Mouse (Mus musculus) myocyte (in vitro differentiated cells): ENCODE results near the gene Tle6. TPM values are rescaled to one million over a fixed set of nuclear protein-coding genes. Genes with fewer than 3 reads are reported as not detected.

ENCODE experiments used
- H3K27me3 ChIP-seq: one replicate; pipeline ENCODE4 v1.6.1; 2011; ENCODE audit not compliant: control insufficient read depth, insufficient read depth, insufficient read length
- H3K36me3 ChIP-seq: one replicate; pipeline ENCODE4 v1.6.1; 2011; ENCODE audit not compliant: control insufficient read depth, insufficient read depth
- H3K4me2 ChIP-seq: one replicate; pipeline ENCODE4 v1.6.1; 2011; ENCODE audit warnings: low read depth, control low read depth
- H3K4me3 ChIP-seq: one replicate; pipeline ENCODE4 v1.5.1; 2011; ENCODE audit warnings: mild to moderate bottlenecking, control low read depth, moderate library complexity
- H3K79me2 ChIP-seq: one replicate; pipeline ENCODE4 v1.6.1; 2011; ENCODE audit not compliant: control insufficient read depth, insufficient read depth
- H3ac ChIP-seq: one replicate; pipeline ENCODE4 v1.6.1; 2011; ENCODE audit not compliant: control insufficient read depth, insufficient read length
- CEBPB ChIP-seq: IDR thresholded peaks from 2 replicates; pipeline ENCODE4 v1.6.1; 2011; ENCODE audit warnings: mild to moderate bottlenecking, moderate library complexity; ENCODE audit not compliant: poor library complexity, insufficient read depth, severe bottlenecking
- E2F4 ChIP-seq: IDR thresholded peaks from one replicate; pipeline ENCODE4 v1.6.1; 2011; ENCODE audit warnings: mild to moderate bottlenecking, control low read depth, moderate library complexity; ENCODE audit not compliant: insufficient read depth
- MAX ChIP-seq: IDR thresholded peaks from one replicate; pipeline ENCODE4 v1.6.1; 2011; ENCODE audit warnings: low read depth, mild to moderate bottlenecking, control low read depth
- MYOD1 ChIP-seq, 3 experiments: IDR thresholded peaks; one replicate each; pipeline ENCODE4 v1.6.1; 2011; ENCODE audit warnings: control low read depth in 2 of 3, low read depth in 2 of 3, mild to moderate bottlenecking in 2 of 3, moderate library complexity in 1 of 3; ENCODE audit not compliant: insufficient read length in 2 of 3, control insufficient read depth in 1 of 3
- MYOG ChIP-seq, 3 experiments: IDR thresholded peaks; one replicate each; pipeline ENCODE4 v1.6.1; 2011; ENCODE audit warnings: control low read depth in 2 of 3, low read depth in 2 of 3, mild to moderate bottlenecking in 2 of 3; ENCODE audit not compliant: insufficient read length in 2 of 3, control insufficient read depth in 1 of 3, insufficient read depth in 1 of 3
- POLR2A ChIP-seq: IDR thresholded peaks from one replicate; pipeline ENCODE4 v1.6.1; 2011; ENCODE audit warnings: low read depth, mild to moderate bottlenecking, control low read depth, moderate library complexity; ENCODE audit not compliant: insufficient read length
- POLR2AphosphoS2 ChIP-seq: IDR thresholded peaks from one replicate; pipeline ENCODE4 v1.6.1; 2011; ENCODE audit warnings: low read depth, control low read depth; ENCODE audit not compliant: insufficient read length
- REST ChIP-seq: IDR thresholded peaks from one replicate; pipeline ENCODE4 v1.6.1; 2011; ENCODE audit warnings: mild to moderate bottlenecking, control low read depth, moderate library complexity; ENCODE audit not compliant: insufficient read depth, insufficient read length
- SRF ChIP-seq: IDR thresholded peaks from one replicate; pipeline ENCODE4 v1.6.1; 2011; ENCODE audit warnings: low read depth; ENCODE audit not compliant: control insufficient read depth, insufficient read length
- TCF12 ChIP-seq: IDR thresholded peaks from one replicate; pipeline ENCODE4 v1.6.1; 2011; ENCODE audit warnings: mild to moderate bottlenecking, control low read depth; ENCODE audit not compliant: poor library complexity, insufficient read depth, severe bottlenecking
- TCF3 ChIP-seq: IDR thresholded peaks from one replicate; pipeline ENCODE4 v1.6.1; 2011; ENCODE audit warnings: low read depth, control low read depth; ENCODE audit not compliant: insufficient read length
- USF1 ChIP-seq: IDR thresholded peaks from one replicate; pipeline ENCODE4 v1.6.1; 2011; ENCODE audit warnings: low read depth, mild to moderate bottlenecking, control low read depth, moderate library complexity
- polyA plus RNA-seq: library from polyadenylated mRNA; unstranded; fragments of >200 nt; fragmentation: generic; extraction: Trizol; gene quantifications from one replicate; pipeline ENCODE4 v1.2.1, GENCODE M21; 2012; ENCODE audit warnings: missing spikeins

The Tle6 gene
- polyA plus RNA-seq, 1 experiment, result 15.3 TPM

DNA sequence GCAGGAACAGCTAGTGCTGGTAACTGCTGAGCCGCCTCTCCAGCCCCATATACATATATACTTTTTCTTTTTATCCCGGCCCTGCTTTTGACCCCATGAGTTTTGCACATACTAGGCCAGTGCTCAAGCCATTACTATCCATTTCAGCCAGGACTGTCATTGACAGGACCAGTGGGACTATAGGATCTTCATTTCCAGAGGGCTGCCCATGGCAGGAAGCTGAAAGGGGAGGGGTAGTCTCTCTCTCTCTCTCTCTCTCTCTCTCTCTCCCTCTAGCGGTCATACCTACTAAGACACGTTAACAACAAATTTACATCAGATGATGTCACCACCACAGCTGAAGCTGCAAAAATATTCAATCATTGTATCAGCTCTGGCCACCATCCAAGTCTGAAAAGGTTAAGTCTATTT is 1.9 kb upstream of the Tle6 start:
- no peak overlapping the region for H3K4me2 ChIP-seq

DNA sequence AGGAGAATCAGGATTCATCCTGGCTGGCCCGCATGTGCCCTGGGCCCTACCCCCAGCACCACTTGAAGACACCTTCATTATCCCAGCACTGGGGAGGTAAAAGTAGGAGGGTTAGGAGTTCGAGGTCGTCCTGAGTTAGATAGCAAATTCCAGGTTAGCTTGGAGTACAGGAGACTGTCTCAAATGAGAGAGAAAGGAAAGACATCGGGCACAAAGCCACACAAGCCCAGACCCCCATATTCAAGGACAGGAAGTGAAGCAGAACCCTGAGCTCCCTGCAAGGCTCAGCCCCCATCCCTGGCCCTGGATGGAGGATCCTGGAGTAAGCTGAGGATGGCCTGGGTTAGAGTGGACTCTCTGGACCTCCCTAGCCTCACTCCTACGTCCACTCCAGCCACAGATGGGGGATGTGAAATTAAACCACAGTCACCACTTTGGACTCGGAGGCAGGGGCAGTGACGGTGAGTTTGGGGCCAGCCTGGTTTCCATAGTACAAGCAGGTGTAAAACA is 578 bp upstream of the Tle6 start:
- no peak overlapping the region for H3ac ChIP-seq
- no peaks in the 10 kb centered on the region for H3K27me3 ChIP-seq
- H3K36me3 ChIP-seq, result no peaks in the 10 kb centered on the region
- TF ChIP-seq USF1, result no peak
- TF ChIP-seq REST, result no peak
- no peak for TF ChIP-seq E2F4
- no peak for TF ChIP-seq POLR2A
- no peak for TF ChIP-seq SRF
- no peak for TF ChIP-seq POLR2AphosphoS2
- TF ChIP-seq TCF12, result no peak
- TF ChIP-seq MYOG (IDR thresholded peaks at IDR 0.05; ENCODE audit: control insufficient read depth in 1 of 3, insufficient read depth in 1 of 3, insufficient read length in 2 of 3, low read depth in 2 of 3), result no peak
- TF ChIP-seq TCF3, result no peak
- H3K4me3 ChIP-seq, result no peak overlapping the region
- H3K4me2 ChIP-seq, result peak overlapping the region; percentile 43
- no peaks in the 10 kb centered on the region for H3K79me2 ChIP-seq

More for the DNA sequence above, 1.9 kb upstream of the Tle6 start:
- Histone ChIP-seq H3K79me2 (no peaks in the 10 kb centered on the region), H3ac (no peak overlapping the region), H3K27me3 (no peaks in the 10 kb centered on the region), H3K4me3 (no peak overlapping the region), H3K36me3 (no peaks in the 10 kb centered on the region)
- TF ChIP-seq USF1 (no peak), POLR2A (no peak), POLR2AphosphoS2 (no peak), MYOD1 (IDR thresholded peaks at IDR 0.05; ENCODE audit: control insufficient read depth in 1 of 3, insufficient read length in 2 of 3, low read depth in 2 of 3) (no peak), TCF3 (no peak), E2F4 (no peak), MYOG (IDR thresholded peaks at IDR 0.05; ENCODE audit: control insufficient read depth in 1 of 3, insufficient read depth in 1 of 3, insufficient read length in 2 of 3, low read depth in 2 of 3) (no peak), CEBPB (no peak), TCF12 (no peak), REST (no peak)

DNA sequence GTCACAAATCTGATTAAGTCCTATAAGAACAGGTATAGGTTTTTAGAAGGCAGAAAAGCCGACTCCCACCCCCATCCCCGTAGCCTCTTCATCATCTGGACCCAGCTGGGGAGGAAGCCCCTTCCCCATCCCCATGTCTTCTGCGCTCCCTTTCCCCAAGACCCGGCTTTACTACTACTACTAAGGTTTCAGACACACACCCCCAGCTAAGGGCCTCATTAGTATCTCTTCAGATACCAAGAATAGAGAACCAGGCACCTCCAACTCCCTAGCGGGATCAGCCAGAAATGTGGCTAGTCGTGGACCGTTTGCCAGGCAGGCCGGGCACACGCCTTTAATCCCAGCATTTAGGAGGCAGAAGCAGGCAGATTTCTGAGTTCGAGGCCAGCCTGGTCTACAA is 777 bp downstream of the Tle6 start:
- TF ChIP-seq REST, result no peak
- no peak for TF ChIP-seq MAX
- TF ChIP-seq TCF3, result no peak
- no peak for TF ChIP-seq TCF12
- TF ChIP-seq POLR2A, result no peak
- Histone ChIP-seq H3ac (no peak overlapping the region), H3K27me3 (no peaks in the 10 kb centered on the region), H3K79me2 (no peaks in the 10 kb centered on the region), H3K4me2 (no peak overlapping the region), H3K36me3 (no peaks in the 10 kb centered on the region), H3K4me3 (no peak overlapping the region)

DNA sequence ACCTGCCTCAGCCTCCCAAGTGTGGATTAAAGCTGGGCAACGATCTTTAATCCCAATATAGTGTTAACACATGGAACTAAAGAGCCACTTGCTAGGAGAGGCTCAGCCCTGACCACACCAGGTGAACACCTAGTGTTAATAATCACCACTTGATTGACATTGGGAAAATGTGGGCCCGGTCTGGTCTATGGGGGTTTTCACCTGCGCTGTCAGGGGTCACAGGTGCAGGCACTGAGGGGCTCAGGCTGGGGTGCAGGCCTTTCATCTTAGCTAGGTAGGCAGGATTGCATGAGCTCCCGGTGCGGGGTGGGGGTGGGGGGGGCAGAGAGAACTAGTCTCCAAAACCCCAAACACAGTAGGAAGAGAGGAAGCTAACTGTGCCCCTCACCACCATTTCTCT is 1.2 kb downstream of the Tle6 start:
- H3ac ChIP-seq, result no peak overlapping the region
- H3K4me3 ChIP-seq, result no peak overlapping the region
- H3K4me2 ChIP-seq, result no peak overlapping the region
- H3K79me2 ChIP-seq, result no peaks in the 10 kb centered on the region
- no peaks in the 10 kb centered on the region for H3K27me3 ChIP-seq
- TF ChIP-seq SRF, result no peak
- no peak for TF ChIP-seq TCF12
- TF ChIP-seq POLR2AphosphoS2, result no peak
- TF ChIP-seq REST, result no peak
- TF ChIP-seq E2F4, result no peak
- TF ChIP-seq MYOD1 (IDR thresholded peaks at IDR 0.05; ENCODE audit: control insufficient read depth in 1 of 3, insufficient read length in 2 of 3, low read depth in 2 of 3), result no peak
- no peak for TF ChIP-seq TCF3
- TF ChIP-seq USF1, result no peak
- no peak for TF ChIP-seq CEBPB
- H3K36me3 ChIP-seq, result no peaks in the 10 kb centered on the region

DNA sequence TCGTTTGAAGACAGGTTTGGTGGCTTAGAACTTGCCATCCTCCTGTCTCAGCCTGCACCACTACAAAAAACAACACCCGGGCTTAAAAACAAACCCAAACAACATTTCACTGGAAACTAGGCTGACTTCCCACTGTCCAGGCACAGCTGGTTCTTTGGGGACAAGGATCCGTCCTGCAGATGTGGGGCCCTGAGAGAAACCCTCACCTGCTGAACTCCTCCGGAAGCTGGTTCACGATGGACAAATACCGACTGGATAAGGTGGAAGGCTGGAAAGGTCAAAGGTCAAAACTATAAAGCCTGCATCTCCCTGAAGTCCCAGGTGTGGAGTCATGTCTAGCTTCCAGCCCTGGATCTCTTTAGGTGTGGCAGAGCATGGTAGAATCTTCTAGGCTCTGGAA is 2.0 kb downstream of the Tle6 start:
- Histone ChIP-seq H3K4me2 (no peak overlapping the region), H3K36me3 (no peaks in the 10 kb centered on the region), H3ac (no peak overlapping the region), H3K79me2 (no peaks in the 10 kb centered on the region), H3K4me3 (no peak overlapping the region), H3K27me3 (no peaks in the 10 kb centered on the region)
- TF ChIP-seq MYOG (IDR thresholded peaks at IDR 0.05; ENCODE audit: control insufficient read depth in 1 of 3, insufficient read depth in 1 of 3, insufficient read length in 2 of 3, low read depth in 2 of 3), result no peak
- no peak for TF ChIP-seq TCF12
- no peak for TF ChIP-seq MYOD1 (IDR thresholded peaks at IDR 0.05; ENCODE audit: control insufficient read depth in 1 of 3, insufficient read length in 2 of 3, low read depth in 2 of 3)
- no peak for TF ChIP-seq SRF
- TF ChIP-seq E2F4, result no peak
- no peak for TF ChIP-seq CEBPB
- no peak for TF ChIP-seq REST
- no peak for TF ChIP-seq USF1
- no peak for TF ChIP-seq POLR2A
- TF ChIP-seq TCF3, result no peak
- no peak for TF ChIP-seq POLR2AphosphoS2
